Mouse (Mus musculus) midbrain, embryonic 15.5 days (tissue): ENCODE results near the gene Tekt1. TPM values are rescaled to one million over a fixed set of nuclear protein-coding genes. Genes with fewer than 3 reads are reported as not detected.

Experiments used
- microRNA-seq: library from miRNA; unstranded; fragments of <30 nt; microRNA quantifications from one replicate; pipeline ENCODE4, GENCODE M21; 2016
- polyA plus RNA-seq: library from polyadenylated mRNA; unstranded; fragments of >200 nt; fragmentation: Nextera tagmentation; extraction: Ambion mirVana; gene quantifications from 2 replicates; pipeline ENCODE4 v1.2.1, GENCODE M21; 2015

Tekt1 gene
- polyA plus RNA-seq, 1 experiment from 2014 or later = 11.2 TPM

Small RNA genes within 50 kb of the gene (microRNA-seq; reads per million reads assigned to microRNA genes)
- not detected for gene Mir6338

Other genes starting within 250 kb of the Tekt1 start
- gene Pitpnm3, start 226.7 kb downstream of the Tekt1 start, polyA plus RNA-seq = 4.8 and 5.3 TPM in 2 replicates
- 1.8 and 1.9 TPM in 2 replicates for gene Gm43951, start 155.6 kb downstream of the Tekt1 start, polyA plus RNA-seq
- 24.0 and 26.0 TPM in 2 replicates for gene 4933427D14Rik, start 155.0 kb downstream of the Tekt1 start, polyA plus RNA-seq
- 141 and 145 TPM in 2 replicates for gene Txndc17, start 154.9 kb downstream of the Tekt1 start, polyA plus RNA-seq
- 53.5 and 57.1 TPM in 2 replicates for gene Med31, start 146.8 kb downstream of the Tekt1 start, polyA plus RNA-seq
- gene Slc13a5, start 95.2 kb downstream of the Tekt1 start, polyA plus RNA-seq = 1.4 and 2.8 TPM in 2 replicates
- 2.0 and 2.1 TPM in 2 replicates for gene Xaf1, start 60.8 kb downstream of the Tekt1 start, polyA plus RNA-seq
- gene Fbxo39, start 48.0 kb downstream of the Tekt1 start, polyA plus RNA-seq = not detected in 2 replicates
- 8.1 and 9.3 TPM in 2 replicates for gene Smtnl2, start 49.3 kb upstream of the Tekt1 start, polyA plus RNA-seq
- not detected in 2 replicates for gene Ggt6, start 73.1 kb upstream of the Tekt1 start, polyA plus RNA-seq
- gene Mybbp1a, start 78.9 kb upstream of the Tekt1 start, polyA plus RNA-seq = 67.5 and 69.4 TPM in 2 replicates
- gene Spns2, start 127.5 kb upstream of the Tekt1 start, polyA plus RNA-seq = 10.7 and 11.6 TPM in 2 replicates
- gene Spns3, start 188.1 kb upstream of the Tekt1 start, polyA plus RNA-seq = 0.04 TPM in 1 of 2 replicates, not detected in the other
- gene Ube2g1, start 244.8 kb upstream of the Tekt1 start, polyA plus RNA-seq = 81.8 and 83.3 TPM in 2 replicates